Mouse (Mus musculus): ENCODE data around the gene Ccdc63. TPM values are rescaled to one million over a fixed set of nuclear protein-coding genes. Genes with fewer than 3 reads are reported as not detected.
A peak's percentile ranks its signal among the peaks of the same experiment; 100 is the strongest.

The Ccdc63 gene
- total RNA-seq, 2 experiments from 2014 or later, result 0.36 TPM; not detected in 1

- no peak for DNase-seq
Measured at GRCm38 (mm10) chr5:122125211-122125760, 15.3 kb downstream of the Ccdc63 start.

DNA sequence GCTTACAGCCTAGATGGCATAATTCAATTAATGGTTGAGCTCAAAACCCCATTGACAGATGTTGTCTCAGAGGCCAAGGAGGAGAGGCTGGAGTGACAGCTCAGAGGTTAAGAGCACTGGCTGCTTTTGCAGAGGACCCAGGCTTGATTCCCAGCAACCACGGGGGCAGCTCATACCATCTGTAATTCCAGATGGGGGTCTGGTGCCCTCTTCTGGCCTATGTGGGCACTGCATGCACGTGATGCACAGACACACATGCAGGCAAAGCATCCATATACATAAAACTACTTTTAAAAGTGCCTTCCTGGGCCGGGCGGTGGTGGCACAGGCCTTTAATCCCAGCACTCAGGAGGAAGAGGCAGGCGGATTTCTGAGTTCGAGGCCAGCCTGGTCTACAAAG, 24.4 kb downstream of the Ccdc63 start:
- no peak for DNase-seq

DNA sequence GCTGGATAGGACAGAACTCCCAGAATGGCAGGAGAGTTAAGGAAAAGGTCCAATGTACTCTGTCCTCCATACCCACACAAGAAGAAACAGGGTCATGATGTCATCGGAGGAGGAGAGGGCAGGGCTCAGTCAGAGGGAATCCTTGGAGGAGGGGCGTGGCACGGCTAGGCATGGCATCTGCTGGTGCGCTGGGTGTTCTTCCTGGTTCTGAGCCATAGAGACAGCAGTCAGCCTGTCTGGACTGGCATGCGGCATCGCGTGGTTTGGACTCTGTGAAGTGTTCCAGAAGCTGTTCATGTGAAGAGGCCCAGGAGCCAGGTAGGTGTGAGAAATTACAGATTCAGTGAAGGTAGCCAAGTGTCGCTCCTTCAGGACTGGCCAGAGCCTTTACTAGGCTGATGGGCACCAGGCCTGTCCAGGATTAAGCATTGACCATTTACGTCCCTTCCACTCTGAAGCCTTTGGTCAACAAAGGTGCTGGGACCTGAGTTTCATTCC, 25.3 kb downstream of the Ccdc63 start:
- no peak for DNase-seq

- peak; percentile 79 for DNase-seq
Measured at GRCm38 (mm10) chr5:122114176-122114575, 26.4 kb downstream of the Ccdc63 start.

- DNase-seq, result no peak
Measured at GRCm38 (mm10) chr5:122113450-122113849, 27.2 kb downstream of the Ccdc63 start.

DNA sequence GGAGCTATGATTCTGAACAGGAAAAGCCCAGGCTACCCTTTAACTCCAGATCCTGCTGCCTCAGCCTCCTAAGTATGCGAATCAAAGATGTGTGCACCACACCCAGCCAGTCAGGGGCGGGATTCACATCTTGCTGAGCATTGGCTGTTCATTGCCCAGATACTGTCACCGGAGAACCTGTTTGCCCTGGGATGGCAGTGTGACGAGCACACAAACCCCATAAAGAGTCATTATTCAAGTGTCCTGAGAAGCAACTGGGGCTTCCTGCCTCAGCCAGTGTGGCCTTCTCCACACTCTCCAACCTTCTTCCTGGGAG, 28.7 kb downstream of the Ccdc63 start:
- no peak for DNase-seq

GRCm38 (mm10) chr5:122111091-122111932, 29.3 kb downstream of the Ccdc63 start:
- DNase-seq, result peak; percentile 52

DNA sequence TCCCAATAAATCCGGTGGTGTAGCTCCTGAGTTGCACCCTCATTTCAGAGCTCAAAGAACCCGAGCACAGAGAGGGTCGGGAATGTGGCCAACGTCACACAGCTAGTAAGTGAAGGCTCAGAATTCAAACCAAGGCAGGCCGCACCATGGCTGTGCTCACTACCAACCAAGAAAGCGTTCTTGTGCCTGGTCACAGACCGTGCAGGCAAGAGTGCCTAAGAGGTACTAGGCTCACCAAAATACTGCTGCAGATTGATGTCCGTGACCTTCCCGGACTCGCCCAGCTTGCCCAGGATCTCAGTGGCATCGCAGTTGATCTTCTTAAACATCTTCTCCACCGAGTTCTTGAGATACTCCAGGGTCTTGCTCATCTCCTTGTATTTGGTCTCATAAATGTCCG, 30.0 kb downstream of the Ccdc63 start:
- DNase-seq, result peak; percentile 63

DNA sequence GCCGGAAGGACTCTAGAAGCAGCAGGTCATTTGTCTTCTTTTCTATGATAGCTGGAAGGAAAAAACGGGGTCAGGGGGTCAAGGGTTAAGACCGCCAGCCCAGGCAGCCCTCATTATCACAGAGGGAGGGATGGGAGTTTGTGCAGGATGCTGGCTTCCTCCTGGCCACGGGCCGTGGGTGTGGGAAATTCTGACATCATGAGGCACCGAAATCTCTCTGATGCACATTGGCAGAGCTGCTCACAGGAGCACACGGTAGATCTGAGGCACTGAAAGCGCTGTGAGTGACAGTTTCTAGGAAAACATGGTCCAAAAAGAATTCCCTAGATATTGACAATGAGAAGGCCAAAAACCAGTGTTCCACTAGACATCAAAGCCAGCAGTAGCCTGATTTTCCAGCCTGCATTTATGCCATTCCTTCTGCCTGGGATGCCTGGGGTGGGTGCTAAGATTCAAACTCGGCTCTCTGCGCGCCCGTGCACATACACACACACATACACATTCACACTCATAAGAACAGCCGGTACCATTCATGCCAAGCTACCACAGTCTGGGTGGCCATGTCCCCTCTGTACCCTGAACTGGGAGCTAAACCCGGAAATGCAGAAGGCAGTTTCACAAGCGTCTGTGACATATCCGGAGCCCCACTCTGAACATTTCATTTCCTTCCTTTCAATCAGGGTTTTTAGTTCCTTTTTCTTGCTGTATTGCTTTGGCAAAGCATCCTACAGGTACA, 31.1 kb downstream of the Ccdc63 start:
- DNase-seq, result peak; percentile 77

- DNase-seq, result peak; percentile 39
Measured at GRCm38 (mm10) chr5:122108104-122108503, 32.5 kb downstream of the Ccdc63 start.

DNA sequence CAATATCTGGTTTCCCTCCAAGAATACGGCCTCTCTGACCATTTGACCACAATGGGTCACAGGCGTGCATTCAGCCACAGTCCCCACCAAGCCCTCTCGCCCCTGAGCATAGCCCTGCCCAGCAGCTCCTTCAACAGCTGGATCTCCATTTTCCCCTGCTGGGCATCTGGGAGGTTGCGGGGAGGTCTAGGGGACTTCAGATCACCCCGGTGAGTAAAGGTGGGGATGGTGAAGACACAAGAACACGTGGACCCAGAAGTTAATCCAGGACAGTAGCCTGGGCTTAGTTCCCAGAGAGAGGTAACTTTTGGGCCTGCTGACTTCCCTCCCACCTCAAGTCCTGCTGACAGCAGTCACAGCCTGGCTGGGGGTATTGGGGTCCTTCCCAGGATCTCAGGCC, 34.4 kb downstream of the Ccdc63 start:
- DNase-seq, result no peak

DNA sequence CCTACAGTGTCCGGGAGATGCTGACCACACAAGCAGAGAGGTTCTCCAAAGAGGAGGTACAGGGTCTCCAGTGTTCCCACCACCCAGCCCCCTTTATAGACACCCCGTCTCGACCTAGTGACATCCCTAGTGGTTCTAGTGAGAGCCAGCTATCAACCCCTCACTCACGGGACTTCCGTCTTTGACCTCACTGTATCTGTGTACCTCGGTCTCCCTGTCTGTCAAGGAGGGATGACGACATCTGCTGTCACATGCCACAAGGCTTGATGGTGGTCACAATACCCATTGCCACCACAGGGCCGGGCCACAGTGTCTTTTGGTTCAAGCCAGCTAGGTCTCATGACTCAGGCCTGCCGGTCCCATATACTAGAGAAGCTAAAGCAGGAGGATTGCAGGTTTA, 35.6 kb downstream of the Ccdc63 start:
- DNase-seq, result peak; percentile 46

- DNase-seq, result peak; percentile 75
Measured at GRCm38 (mm10) chr5:122104201-122104600, 36.4 kb downstream of the Ccdc63 start.

GRCm38 (mm10) chr5:122103075-122103474, 37.5 kb downstream of the Ccdc63 start:
- DNase-seq, result peak; percentile 35

DNA sequence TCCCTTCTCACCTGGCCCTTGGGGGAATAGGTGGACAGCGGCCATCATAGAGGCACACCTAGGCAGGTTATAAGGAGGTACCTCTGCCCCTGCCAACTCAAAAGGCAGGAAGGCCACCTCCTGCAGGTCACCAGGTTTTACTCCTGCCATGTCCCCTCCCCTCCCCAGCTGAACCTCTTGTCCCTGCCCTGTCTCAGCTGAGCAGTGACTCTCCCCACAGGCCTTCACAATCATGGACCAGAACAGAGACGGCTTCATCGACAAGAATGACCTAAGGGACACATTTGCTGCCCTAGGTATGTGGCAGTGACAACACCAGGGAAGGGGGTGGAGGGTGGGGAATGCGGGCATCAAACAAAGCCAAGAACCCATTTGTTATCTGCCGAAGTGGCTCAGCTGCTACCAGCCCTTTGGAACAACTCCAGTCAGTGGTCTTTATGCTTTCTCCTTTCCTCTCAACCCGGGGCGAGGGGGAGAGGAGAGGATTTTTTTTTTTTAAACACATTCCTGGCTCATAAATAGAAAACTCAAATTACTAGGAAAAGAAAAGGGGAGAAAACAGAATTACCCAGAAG, 38.1 kb downstream of the Ccdc63 start:
- peak; percentile 70 for DNase-seq

DNA sequence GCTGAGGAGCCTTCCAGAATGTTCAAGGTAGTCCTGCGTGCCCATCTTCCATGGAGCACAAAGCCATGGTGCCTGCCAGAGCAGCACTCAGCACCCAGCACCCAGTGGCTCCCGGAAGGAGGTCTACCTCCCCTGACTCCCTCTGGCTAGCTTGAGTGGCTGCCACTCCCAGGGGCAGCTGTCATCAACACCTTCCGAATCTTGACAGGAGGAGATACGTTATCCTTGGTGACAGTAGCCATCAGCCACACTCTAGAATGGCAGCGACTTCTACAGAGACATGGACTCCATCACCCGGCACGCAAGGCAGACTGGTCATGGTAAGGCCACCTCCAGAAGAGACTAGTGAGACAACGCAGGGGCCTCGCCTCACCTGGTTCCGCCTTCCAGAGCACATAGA, 46.2 kb downstream of the Ccdc63 start:
- peak; percentile 78 for DNase-seq

GRCm38 (mm10) chr5:122093734-122094133, 46.9 kb downstream of the Ccdc63 start:
- DNase-seq, result peak; percentile 48

DNA sequence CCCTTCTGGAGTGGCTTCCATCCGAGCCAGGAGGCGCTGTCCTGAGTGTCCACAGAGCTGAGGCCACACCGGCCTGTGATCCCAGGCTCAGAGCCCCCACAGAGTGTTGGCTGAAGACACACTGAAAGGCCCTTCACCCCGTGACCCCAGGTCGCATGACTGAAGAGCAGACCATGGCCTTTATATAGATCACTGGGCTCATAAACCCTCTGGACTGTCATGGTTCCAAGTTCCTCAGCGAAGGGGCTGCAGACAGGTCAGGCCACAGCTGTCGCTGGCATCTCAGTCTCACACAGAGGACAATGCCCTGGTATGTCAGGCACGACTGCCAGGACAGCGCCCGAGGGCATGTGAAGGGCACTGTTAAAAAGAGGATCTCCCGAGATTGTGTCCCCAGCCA, 47.8 kb downstream of the Ccdc63 start:
- peak; percentile 82 for DNase-seq

DNA sequence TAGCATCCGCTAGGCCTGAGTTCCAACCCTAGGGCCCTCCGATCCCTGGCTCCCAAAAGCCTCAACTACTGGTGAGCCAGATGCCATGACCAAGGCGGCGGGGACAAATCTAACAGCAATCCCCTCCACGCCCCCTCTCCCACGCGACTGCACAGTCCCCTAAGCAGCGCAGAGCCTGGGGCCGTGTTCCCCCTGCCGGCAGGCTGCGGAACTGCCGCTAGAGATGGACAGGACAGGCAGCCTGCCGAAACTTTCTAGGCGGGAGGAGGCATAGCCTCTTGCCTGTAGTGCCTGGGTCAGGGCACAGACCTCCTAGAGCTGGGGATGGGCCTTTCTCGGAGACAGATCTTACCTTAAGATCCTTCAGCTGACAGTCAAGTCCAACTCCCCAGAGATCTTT, 49.6 kb downstream of the Ccdc63 start:
- DNase-seq, result peak; percentile 78

- no peak for DNase-seq
Measured at GRCm38 (mm10) chr5:122089664-122090063, 51.0 kb downstream of the Ccdc63 start.

GRCm38 (mm10) chr5:122088917-122089316, 51.7 kb downstream of the Ccdc63 start:
- peak; percentile 95 for DNase-seq

- DNase-seq, result no peak
Measured at GRCm38 (mm10) chr5:122086121-122086520, 54.5 kb downstream of the Ccdc63 start.

DNA sequence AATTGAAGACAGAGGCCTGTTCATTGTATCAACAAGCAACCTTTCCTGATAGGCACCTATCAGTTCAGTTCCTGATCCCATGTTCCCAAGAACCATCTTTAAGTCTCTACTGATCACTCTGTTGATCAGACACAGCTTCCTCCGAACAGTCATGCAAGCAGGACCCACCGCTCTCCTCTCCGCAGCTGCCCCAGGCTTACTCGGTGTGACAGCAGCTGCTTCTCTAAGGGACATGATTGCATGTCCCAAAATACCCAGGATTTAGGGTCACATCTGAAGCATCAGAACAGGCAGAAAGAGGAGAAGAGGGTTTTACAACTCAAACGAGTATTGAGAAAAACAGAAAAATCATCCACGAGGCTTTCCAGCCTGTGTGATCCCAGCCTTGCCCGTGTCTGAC, 55.3 kb downstream of the Ccdc63 start:
- DNase-seq, result no peak
